Mouse (Mus musculus) intestine, embryonic 15.5 days (tissue): ENCODE measurements around the gene Msrb3. TPM values are rescaled to one million over a fixed set of nuclear protein-coding genes. Genes with fewer than 3 reads are reported as not detected.

Experiments used
- polyA plus RNA-seq: library from polyadenylated mRNA; unstranded; fragments of >200 nt; fragmentation: Nextera tagmentation; extraction: Ambion mirVana; gene quantifications from 2 replicates; pipeline ENCODE4 v1.2.1, GENCODE M21; 2015

Msrb3 gene
- polyA plus RNA-seq, 1 experiment from 2014 or later = 13.1 TPM

Other genes with a start within 250 kb of the Msrb3 start
- 2.3 and 2.6 TPM in 2 replicates for gene Lemd3, start 80.2 kb upstream of the Msrb3 start, polyA plus RNA-seq
- gene Wif1, start 134.9 kb upstream of the Msrb3 start, polyA plus RNA-seq = 0.29 and 0.57 TPM in 2 replicates